Mouse (Mus musculus) embryonic stem cell, embryonic (primary cell): ENCODE results near the gene Gsc.

Source experiments
- CTCF ChIA-PET, 4 experiments: fragments of 300-600 bp in 2 of 4; fragments of 350-600 bp in 2 of 4; sonication (Branson Sonifier 250); formaldehyde crosslinking; loops; one replicate each; lab custom pipeline; 2022; ENCODE audit warnings: inconsistent platforms in 2 of 4; lab: Charles Lee
- POLR2A ChIA-PET, 4 experiments: fragments of 300-600 bp in 2 of 4; fragments of 350-600 bp in 2 of 4; sonication (Branson Sonifier 250); formaldehyde crosslinking; loops; one replicate each; lab custom pipeline; 2022; ENCODE audit warnings: antibody characterized with exemption in 4 of 4, inconsistent platforms in 1 of 4; lab: Charles Lee

Gene Gsc

GRCm38 (mm10) chr12:104426915-104427314 lies 46.2 kb downstream of the Gsc start:
- CTCF ChIA-PET, result interaction anchor here (0.5 to 2.1 kb wide), 27 partner anchors 8 to 598 kb away, joined by 3 to 13 read pairs (median 3); no protein-coding TSS in a partner anchor
- POLR2A ChIA-PET, result interaction anchor here in 2 of 4 experiments (0.9 to 1.6 kb wide), 2 partner anchors 9 to 50 kb away, joined by 3 to 5 read pairs; no protein-coding TSS in a partner anchor

GRCm38 (mm10) chr12:104425591-104425990 lies 47.5 kb downstream of the Gsc start:
- CTCF ChIA-PET, result interaction anchor here (0.5 to 1.9 kb wide), 10 partner anchors 9 to 514 kb away, joined by 3 to 12 read pairs (median 3); no protein-coding TSS in a partner anchor
- POLR2A ChIA-PET, result interaction anchor here in 3 of 4 experiments (0.6 to 1.1 kb wide), 3 partner anchors 9 to 289 kb away, joined by 3 to 4 read pairs (median 3); no protein-coding TSS in a partner anchor

- POLR2A ChIA-PET, result interaction anchor here in 3 of 4 experiments (0.5 to 2.0 kb wide), 7 partner anchors 11 to 1966 kb away, joined by 3 to 16 read pairs (median 3); no protein-coding TSS in a partner anchor
Measured at GRCm38 (mm10) chr12:104422615-104423392, 50.3 kb downstream of the Gsc start.

More at GRCm38 (mm10) chr12:104422615-104423392, 50.3 kb downstream of the Gsc start:
- CTCF ChIA-PET, result interaction anchor here in 2 of 4 experiments (0.6 to 1.1 kb wide), 2 partner anchors 517 to 562 kb away, joined by 4 to 7 read pairs; no protein-coding TSS in a partner anchor
